Mouse (Mus musculus) fat pad, adult 2 months (tissue): ENCODE data around the gene Acot1.
"Not testable (repeated sequence)": the region's sequence is repeated elsewhere in the genome, so short reads cannot be mapped to it uniquely, and the experiment has no call there.

Experiments used
- DNase-seq: peaks from one replicate; pipeline ENCODE4 v3.0.0-alpha.2; 2011; ENCODE audit warnings: low read depth, low spot score; ENCODE audit errors: extremely low read depth

Acot1 gene

GRCm38 (mm10) chr12:84020528-84020927 is 11.2 kb downstream of the Acot1 start:
- DNase-seq = not testable (repeated sequence)

GRCm38 (mm10) chr12:84022266-84022665 is 13.0 kb downstream of the Acot1 start:
- DNase-seq = not testable (repeated sequence)

DNA sequence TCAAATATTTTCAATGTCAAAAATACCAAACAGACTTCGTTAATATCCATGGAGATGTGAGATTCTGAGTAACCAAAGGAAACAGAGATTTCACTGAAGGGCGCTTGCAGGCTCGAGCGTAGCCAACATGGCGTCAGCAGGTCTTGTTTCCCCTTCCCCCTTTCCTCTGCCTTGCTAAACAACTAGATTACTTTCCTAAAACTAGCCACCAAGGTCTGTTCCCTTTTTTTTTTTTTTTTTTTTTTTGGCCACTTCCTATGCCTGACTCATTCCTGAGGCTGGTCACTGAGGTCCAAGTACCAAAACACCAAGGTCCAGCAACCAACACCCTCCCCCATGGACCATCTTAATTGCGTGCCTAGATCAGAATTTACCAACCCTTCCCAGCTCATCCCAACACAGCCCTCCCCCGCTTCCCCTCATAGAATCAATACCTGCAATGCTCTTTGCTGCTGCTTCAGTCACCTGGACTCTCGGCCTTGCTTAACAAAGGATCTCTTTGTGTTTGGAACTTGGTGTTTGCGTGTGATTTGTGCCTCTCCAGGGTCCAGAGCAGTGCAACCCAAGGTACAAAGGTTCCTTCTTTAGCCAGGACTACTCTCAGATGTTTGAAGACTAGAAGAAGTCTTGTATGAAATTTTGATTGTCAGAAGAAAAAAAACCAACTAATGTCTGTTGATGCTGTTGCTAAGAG is 13.9 kb downstream of the Acot1 start:
- no peak for DNase-seq

DNA sequence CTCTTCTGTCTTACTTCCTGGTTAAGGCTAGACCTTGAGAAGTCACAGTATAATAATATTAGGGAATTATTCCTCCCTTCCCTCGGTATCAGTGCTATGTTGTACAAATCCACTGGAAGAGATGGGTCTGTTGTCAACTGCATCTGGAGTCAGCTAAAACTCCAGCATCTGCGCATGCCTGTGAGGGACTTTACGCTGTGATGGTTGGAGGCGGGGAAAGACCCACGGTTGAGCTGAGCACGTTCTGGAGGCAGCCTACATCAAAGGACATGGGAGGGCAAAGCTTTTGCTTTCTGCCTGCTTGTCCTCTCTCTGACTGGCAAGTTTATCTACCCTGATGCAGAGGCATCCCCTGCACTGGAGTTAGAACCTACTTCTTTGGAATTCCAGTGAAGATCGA is 16.6 kb downstream of the Acot1 start:
- DNase-seq = no peak

DNA sequence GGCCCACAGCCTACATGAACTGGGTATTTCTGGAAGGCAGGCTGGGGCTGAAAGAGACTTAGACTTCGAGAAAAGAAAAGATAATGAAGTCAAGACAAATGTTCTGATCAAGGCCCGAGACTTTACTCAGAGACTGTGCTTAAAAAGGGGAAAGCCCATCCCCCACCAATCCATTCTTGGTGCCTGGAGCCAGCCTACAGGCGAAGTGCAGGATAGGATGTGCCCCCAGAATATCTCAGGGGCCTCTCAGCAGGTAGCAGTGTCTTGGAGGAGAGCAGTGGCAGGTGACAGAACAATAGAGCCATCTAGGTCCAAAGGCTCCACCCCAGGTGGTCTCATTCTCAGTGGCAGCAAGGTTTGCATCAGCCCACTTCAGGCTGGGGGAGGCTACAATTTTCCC is 19.0 kb downstream of the Acot1 start:
- not testable (repeated sequence) for DNase-seq

GRCm38 (mm10) chr12:84029043-84029442 is 19.8 kb downstream of the Acot1 start:
- not testable (repeated sequence) for DNase-seq

GRCm38 (mm10) chr12:84030659-84031332 is 21.5 kb downstream of the Acot1 start:
- DNase-seq = no peak

- DNase-seq = no peak
Observed at GRCm38 (mm10) chr12:84032854-84033253, 23.6 kb downstream of the Acot1 start.

DNA sequence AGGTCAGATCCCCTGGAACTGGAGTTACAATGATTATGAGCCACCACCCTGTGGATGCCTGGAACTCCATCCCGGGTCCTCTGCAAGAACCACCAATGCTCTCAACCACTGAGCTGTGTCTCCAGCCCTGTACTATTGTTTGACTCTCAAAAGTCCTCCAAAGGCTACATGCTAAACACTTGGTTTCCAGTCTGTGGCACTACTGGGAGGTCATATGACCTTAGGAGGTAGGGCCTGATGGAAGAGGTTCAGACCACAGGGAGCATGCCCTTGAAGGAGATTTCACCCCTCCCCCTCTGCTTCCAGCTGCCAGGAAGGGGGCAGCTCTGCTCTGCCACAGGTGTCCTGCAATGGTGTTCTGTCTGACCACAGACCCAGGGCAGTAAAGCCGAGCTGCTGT is 24.0 kb downstream of the Acot1 start:
- not testable (repeated sequence) for DNase-seq

DNA sequence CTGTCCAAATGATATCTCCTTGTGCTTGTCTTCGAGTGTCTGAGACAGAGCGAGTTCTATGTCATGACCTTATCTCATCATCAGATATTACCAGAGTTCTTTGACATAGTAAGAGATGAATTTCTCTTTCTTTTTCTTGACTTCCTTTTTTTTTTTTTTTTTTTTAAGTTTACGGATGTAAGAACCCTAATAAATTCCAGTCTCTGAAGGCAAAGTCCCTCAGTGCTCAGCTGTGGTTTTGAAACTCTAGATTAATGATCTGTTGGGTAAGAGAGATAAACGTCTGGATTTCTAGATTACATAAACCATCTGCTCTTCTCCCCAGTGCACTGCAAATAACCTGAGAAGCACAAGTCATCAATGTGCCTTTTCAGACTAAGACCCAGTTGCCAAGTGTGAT is 24.8 kb downstream of the Acot1 start:
- no peak for DNase-seq

- not testable (repeated sequence) for DNase-seq
Observed at GRCm38 (mm10) chr12:84038241-84038640, 29.0 kb downstream of the Acot1 start, which contains the start of gene Acot4. TSS of gene Acot4 (plus strand) at chr12:84038379.

- not testable (repeated sequence) for DNase-seq
Observed at GRCm38 (mm10) chr12:84038691-84039111, 29.4 kb downstream of the Acot1 start, which contains the start of gene Gm49366. TSS of gene Gm49366 (plus strand) at chr12:84038935.

GRCm38 (mm10) chr12:84042248-84042647 is 33.0 kb downstream of the Acot1 start:
- DNase-seq = no peak

DNA sequence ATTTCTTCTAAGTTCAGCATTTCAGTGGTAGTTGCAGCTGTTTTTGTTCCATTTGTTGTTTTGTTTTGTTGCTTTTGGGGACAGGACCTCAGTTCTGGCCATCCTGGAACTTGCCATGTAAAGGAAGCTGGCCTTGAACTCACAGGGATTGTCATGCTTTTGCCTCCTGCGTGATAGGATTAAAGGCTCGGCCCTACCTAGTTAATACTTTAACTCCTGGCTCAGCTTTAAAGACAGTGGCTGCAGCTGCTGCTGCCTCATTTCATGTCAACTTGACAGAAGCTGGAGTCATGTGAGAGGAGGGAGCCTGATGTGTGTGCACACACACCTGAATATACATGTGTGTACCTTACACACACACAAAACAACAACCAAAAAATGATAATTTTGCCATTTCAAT is 34.8 kb downstream of the Acot1 start:
- DNase-seq = no peak

DNA sequence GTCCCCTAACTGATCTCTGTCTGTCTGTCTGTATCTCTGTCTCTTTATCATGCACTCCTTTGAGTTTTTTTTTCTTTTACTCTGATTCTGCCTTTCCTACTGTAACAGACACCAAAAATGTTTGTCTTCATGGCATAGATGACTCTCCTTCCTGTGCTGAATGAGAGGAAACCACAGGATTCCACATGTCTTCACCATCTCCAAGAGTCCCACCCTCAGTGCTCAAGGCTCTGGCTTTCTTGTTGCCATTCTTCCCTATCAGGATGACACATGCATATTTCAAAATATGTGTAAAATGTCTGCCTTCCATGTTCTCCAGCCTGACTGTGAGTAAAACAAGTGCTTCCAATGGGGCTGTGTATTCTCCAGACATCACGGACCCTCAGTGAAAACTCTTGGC is 37.6 kb downstream of the Acot1 start:
- DNase-seq = no peak

DNA sequence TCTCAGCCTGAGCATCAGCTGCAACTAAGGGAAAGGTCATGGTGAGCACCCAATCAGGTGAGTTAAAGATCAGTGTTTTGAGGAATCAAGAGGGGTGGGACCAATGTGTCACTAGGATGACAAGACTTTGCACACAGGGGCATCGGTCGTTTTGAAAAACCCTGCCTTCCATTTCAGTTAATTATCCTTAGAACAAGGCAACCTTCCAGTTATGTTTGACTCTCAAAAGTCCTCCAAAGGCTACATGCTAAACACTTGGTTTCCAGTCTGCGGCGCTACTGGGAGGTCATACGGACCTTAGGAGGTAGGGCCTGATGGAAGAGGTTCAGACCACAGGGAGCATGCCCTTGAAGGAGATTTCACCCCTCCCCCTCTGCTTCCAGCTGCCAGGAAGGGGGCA is 41.5 kb downstream of the Acot1 start:
- DNase-seq = not testable (repeated sequence)

GRCm38 (mm10) chr12:84051937-84052474 is 42.7 kb downstream of the Acot1 start, which contains the start of gene Acot3:
TSS of gene Acot3 (plus strand) at chr12:84052144.
- no peak for DNase-seq

DNA sequence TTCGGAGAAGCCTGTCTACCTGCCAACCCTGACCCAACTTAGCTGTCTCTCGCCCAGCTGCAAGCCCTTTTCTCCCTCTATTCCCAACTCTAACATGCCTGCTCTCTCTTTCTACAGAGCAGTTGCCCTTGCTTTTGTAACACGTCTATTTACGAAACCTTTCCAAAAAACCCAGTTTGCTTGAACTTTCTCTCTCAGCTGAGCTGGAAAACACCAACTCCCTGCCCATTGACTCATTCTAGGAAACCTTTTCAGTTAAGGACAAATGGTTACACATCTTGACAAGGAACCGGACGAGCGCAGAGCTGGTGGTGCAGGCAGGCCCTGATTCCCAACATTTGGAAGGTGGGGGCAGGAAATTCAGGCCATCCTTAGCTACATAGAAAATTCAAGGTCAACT is 43.3 kb downstream of the Acot1 start:
- DNase-seq = no peak

GRCm38 (mm10) chr12:84053173-84053572 is 43.9 kb downstream of the Acot1 start:
- DNase-seq = no peak

DNA sequence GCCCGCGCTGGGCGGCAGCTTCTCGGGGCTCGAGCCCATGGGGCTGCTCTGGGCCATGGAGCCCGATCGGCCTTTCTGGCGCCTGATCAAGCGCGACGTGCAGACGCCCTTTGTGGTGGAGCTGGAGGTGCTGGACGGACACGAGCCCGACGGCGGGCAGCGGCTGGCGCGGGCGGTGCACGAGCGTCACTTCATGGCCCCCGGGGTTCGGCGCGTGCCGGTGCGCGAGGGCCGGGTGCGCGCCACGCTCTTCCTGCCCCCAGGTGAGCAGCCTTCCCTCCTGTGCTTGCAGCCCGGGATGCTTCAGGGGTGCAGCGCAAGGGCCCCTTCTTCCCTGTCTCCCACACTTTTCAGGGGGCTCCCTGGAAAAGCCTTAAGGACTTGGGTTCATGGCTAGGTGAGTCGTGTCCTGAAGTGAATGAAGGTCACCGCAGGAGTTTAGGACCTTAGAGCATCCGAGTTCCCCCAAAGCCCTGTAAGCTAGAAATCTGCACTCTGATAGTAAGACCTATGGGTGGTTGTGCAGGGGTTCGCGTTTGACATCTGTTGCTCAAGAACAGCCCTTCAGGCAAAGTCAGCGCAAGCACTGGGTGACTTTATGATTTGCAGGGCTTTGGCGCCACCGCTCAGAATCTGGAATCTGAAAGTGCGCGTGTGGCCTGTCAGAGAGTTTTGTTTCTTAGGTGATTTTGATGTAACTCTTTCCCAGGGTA is 44.5 kb downstream of the Acot1 start:
- no peak for DNase-seq

DNA sequence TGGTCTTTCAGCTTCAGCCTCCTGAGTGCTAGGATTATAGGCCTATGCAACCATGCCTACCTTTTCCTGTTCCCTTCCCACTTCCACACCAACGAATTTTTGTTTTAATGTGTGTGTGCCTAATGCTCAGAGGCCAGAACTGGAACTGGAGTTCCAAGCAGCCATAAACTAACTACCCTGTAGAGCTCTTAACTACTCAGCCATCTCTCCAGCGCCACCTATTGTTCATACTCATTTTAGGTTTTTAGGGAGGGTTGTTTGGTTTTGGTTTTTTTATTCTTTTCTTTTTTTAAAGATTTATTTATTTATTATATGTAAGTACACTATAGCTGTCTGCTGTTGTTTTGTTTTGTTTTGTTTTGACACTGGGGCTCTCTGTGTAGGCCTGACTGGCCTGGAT is 51.7 kb downstream of the Acot1 start:
- no peak for DNase-seq
